Mouse (Mus musculus): ENCODE measurements around the gene Shisa6.

The Shisa6 gene

DNA sequence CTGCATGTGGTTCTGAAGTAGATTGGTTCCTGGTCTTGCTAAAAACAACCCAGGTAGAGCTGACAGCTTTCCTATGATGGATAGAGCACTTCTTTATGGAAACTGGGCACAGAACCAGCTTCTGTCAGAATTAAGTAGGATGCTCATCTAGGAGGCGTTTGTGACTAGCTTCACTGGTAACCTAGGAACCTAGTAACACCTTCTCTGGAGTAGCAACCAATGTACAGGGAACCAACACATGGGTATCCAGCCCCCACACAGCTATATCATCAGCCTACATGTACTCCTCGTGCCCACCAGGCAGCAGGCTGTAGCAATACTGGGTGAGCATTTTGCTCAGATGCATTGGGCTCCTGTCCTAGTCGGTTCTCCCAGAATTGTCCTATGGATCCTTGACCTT lies 307.3 kb downstream of the Shisa6 start:
- no peak for DNase-seq

DNA sequence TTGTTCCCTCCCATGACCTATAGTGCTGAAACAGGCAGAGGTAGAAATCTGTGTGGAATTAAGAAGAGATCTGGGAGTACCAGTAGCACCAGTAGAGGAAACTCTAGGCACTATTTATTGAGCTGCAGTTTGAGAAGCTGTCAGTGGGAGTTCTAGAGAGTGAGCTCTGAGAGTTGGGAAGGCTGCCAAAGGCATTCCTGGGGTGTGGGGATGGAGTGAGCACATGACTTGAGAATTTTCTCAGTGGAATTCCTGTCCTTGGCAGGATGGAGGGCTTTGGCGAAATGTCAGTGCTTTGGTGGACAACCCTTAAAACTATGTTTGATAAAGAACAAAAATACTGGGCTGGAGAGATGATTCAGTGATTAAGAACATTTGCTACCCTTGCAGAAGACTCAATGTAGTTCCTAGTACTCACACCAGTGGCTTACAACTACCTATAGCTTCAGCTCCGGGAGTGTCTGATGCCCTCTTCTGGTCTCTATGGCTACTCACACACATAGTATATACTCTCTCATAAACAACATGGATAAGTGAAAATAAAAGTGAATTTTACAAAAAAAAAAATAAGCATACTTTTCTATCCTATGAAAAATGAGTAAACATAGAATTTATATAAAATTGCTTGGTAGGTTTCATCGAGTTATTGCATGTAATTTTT lies 337.0 kb downstream of the Shisa6 start:
- DNase-seq: peak; percentile 28

GRCm38 (mm10) chr11:66188146-66188545 lies 337.6 kb downstream of the Shisa6 start:
- DNase-seq: no peak

DNA sequence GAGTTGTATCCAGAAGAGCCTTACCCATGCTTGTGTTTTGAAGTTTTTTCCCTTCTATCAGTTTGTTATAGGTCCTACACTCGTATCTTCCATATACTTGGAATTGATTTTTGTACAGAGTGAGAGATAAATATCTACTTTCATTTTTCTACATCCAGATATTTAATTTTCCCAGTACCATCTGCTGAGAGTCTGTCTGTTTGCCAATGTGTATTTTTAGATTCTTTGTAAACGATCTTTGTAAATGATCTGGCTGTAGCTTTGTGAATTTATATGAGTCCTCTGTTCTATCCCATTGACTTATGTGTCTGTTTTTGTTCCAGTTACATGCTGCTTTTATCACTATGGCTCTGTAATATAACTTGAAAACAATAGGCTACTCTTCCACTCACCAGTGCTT lies 348.0 kb downstream of the Shisa6 start:
- no peak for DNase-seq

DNA sequence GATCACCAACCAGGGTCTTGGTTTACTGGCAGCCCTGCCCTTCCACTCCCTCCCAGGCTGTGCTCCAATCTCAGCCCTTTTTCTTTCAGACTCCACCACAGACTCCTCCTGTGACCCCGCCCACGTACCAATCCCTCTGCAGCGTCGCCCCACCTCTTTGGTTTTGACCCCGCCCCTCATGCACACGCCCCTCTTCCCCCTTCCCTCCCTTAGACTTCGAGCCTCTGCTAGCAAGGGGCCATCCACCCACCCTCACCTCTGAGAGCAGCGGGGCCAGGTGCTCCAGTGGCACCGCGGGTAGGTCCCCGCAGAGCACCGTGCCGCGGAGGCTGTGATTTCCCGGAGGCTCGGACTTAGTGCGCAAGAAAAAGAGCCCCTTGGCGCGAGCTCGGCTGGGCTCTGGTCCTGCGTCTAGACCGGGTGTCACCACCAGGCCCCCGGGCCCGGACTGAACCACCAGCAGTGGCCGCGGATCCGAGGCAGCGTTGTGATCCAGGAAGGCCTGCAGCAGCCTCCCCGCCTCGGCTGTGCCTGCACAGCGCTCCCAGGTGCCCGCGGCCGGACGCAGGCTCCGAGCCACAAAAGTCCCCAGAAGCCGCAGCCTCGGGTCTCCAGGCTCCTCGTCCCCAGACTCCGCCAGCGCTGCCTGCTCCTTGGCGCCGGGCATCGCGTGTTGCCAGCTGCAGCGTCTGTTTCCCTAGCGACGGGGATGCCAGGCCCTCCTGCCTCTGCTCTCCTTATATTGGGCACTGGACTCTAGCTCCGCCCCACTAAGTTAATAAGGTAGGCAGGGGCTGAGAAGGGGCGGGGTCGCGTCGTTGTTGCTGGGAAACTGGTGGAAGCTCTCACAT lies 357.7 kb downstream of the Shisa6 start, which contains the start of gene Dnah9:
Gene Dnah9, minus strand, starts transcription at position 751 of the 851 bp plus-strand sequence.
- peak; percentile 98 for DNase-seq

GRCm38 (mm10) chr11:66164022-66164421 lies 361.7 kb downstream of the Shisa6 start:
- DNase-seq: no peak
